Mouse (Mus musculus) v-Abl transformed pro-B cells (cell line): Measurements from ENCODE around the gene Pagr1a.

Source experiments
- in situ Hi-C, 2 experiments: fragments of 400-800 bp; cut with MboI; formaldehyde crosslinking; loops; one replicate each; pipeline ENCODE4 v1.15.1; 2025; ENCODE audit not compliant: unreplicated experiment in 2 of 2

The Pagr1a gene

DNA sequence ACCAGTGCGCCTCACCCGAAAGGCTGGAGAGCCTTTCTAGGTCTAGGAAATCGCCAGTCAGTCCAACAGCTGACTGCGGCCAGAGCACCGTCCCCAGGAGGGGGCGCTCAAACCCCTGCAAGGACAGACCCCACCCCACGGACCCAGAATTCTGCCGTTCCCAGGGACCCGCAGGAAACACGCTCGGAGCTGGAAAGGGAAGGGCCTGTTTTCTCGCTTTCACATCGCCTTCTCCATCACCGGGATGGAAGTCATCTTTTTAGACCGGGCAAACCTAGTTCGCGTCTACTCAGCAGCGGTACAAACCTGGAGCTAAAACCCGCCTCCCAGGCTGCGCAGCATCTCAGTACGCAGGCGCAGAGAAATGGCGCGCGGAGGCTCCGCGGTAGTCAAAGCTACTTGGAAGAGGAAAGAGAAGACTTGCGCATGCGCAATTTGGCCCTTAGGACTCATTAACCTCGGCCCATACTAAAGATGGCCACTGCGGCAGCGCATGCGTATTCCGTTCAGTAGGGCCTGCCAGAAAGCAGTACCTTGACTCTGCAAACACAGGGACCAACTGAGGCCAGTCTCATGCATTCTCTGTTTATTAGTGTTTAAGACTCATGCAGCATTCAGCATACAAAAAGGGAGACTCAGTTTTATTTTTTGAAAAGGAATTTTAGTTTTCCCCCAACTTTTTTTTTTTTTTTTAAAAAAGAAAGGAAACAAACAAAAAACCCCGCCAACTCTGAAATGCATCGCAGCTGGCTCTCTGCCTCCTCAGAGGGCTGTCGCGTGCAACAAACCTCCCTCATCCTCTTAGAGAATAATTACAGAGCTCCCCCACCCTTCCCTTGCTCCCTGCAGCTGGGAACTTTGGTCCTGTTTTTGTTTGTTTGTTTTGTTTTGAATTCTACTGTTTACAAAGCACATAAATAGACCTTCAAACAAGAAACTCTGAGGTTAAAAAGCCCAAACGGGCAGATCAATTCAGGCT, at the start of gene Pagr1a:
Gene Pagr1a (minus strand): TSS at position 382 of the 979 bp plus-strand sequence.
- in situ Hi-C loops = loop anchor here (5.0 kb wide), 2 partner anchors 85 to 185 kb away; partner anchors contain the start of gene 4930451I11Rik (in 1 of the 2)

- in situ Hi-C loops = loop anchor here (5.0 kb wide), 1 partner anchor 36 kb away; no protein-coding TSS in a partner anchor
Measured at GRCm38 (mm10) chr7:127066317-127066716, 49.2 kb upstream of the Pagr1a start.

- in situ Hi-C loops = loop anchor here (5.0 kb wide), 1 partner anchor 37 kb away; no protein-coding TSS in a partner anchor
Measured at GRCm38 (mm10) chr7:127065538-127065937, 48.4 kb upstream of the Pagr1a start.

DNA sequence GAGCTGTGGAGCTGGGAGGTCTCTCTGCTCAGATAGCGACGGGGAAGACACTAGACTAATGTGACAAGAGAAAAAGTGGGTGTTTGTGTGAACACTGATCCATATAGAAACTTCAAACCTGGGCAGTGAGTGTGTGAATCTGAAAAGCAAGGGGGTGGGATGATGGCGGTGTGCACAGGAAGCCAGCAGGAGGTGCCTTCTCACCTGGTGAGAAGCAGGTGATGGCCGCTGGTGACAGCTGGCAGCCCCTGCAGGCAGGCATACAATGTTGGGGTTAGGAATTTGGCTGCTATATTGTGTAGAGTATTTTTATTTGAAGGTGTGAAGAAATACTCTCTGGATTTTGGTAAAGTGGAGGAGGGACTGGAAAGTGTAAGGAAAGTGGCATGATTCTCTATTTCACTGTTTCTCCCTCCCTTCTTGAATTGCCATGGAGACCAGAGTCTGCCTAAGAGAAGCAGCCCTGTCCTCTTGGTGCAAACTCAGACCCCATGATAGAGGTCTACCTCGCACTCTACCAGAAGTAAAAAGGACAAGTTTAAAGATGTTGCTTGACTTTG, 38.0 kb upstream of the Pagr1a start:
- in situ Hi-C loops = no loop called here

- in situ Hi-C loops = no loop called here
Measured at GRCm38 (mm10) chr7:127041851-127042672, 24.9 kb upstream of the Pagr1a start, which contains the start of gene Kif22. Gene Kif22, minus strand, starts transcription at chr7:127042471.

- in situ Hi-C loops = no loop called here
Measured at GRCm38 (mm10) chr7:127031244-127031643, 14.1 kb upstream of the Pagr1a start.

DNA sequence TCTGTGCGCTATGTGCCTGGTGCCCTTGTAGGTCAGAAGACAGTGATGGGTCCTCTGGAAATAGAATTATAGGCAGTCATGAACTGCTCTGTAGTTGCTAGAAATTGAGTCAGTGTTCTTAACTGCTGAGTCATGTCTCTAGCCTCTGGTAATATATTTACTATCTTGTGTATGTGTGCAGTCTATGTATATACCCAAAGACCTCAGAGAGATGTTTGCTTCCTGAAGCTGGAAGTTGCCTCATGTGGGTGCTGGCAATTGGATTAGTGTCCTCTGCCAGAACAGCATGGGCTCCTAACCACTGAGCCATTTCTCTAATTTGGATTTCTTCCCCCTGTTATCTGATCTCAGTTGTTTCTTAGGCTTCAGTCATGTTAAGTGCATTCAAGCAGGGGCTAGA, 13.0 kb upstream of the Pagr1a start:
- in situ Hi-C loops = no loop called here

DNA sequence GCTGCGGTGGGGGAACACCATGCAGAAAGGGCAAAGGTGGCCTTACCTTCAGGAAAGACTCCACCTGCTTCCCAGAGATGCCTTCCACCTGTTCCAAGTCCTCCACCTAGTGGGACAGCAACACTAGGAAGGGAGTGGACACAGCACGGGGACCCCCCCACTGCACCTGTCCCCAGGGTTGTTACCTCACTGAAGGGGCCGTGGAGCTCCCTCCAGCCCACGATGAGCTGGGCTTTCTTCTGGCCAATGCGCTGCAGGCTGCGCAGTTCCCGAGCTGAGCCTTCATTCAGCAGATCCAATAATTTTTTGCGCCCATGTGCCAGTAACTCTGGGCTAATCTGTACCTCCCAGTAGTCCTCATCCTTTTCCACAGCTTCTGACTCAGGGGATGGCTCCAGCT, 10.7 kb upstream of the Pagr1a start:
- in situ Hi-C loops = loop anchor here in 1 of 2 experiments (10.0 kb wide), 1 partner anchor 197 kb away; no protein-coding TSS in a partner anchor

DNA sequence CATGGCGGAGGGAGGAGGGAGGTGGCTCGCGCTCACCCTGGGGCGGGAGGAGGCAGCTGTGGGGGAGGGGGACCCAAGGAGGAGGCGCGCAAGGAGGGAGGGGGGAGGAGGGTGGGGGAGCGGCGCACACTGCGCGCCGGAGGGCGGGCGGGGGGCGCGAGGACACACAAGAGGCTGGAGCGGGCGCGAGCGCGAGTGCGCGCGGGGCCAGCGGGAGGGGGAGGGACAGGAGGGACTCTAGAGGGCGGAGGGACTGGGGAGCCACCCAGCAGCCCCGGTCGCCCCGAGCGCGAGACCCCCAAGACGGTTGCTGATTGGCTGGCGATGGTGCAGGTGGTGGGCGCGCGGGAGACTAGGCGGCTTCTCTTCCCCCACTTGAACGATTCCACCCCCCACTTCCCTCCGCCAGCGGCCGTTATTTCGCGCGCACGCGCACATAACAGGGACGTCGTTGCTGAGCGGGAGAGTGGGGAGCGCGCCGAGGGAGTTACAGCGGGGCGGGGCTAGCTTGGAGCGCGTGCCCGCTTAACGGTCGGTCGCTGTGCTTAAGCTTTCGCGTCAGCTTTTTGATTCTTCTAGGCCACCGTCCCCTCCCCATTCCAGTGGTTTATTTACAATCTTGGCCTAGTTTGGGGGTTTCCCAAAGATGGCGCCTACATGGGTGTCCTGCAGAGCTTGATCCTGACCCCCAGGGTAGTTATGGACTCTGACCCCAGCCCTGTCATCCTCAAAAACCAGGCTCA, 10.0 kb upstream of the Pagr1a start, which contains the start of gene Maz:
Gene Maz (minus strand): TSS at position 54 of the 743 bp plus-strand sequence.
- in situ Hi-C loops = loop anchor here in 1 of 2 experiments (10.0 kb wide), 1 partner anchor 198 kb away; no protein-coding TSS in a partner anchor

DNA sequence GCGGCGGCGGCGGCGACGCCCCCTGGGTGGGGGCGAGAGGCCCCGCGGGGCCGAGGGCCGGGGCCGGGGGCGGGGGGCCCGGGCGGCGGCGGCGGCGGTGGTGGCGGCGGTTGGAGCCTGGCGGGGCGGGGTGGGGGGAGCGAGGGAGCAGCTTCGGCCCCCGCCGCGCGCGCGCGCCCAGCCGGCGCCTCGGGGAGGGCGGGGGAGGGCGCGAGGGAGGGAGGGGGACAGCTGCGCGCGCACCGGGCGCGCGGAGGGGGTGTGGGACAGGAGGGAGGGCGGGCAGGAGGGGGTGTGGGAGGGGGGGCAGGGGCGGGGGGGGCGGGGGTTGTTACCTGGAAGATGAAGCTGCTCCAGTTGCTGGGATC, 9.4 kb upstream of the Pagr1a start:
- in situ Hi-C loops = loop anchor here in 1 of 2 experiments (10.0 kb wide), 1 partner anchor 198 kb away; no protein-coding TSS in a partner anchor

DNA sequence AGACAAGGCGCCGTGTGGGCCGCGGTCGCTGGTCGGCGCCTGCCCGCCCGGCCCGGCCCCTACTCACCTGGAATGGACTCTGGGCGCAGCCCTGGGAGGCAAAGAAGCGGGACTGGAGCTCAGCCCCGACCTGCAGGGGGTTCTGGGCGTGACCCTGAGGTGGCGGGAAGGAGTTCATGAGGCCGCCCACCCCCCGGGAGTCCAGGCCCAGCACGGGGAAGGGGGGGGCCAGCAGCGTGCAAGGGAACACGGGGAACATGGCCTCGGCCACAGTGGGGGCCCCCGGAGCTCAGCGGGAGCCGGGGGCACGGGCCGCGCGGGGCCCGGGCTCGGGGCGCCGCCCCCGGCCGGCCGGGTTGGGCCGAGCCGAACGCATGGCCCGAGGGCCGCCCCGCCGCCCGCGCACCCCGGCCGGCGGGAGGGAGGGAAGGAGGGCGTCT, 9.0 kb upstream of the Pagr1a start:
- in situ Hi-C loops = loop anchor here in 1 of 2 experiments (10.0 kb wide), 1 partner anchor 199 kb away; no protein-coding TSS in a partner anchor

- in situ Hi-C loops = loop anchor here in 1 of 2 experiments (10.0 kb wide), 1 partner anchor 199 kb away; no protein-coding TSS in a partner anchor
Measured at GRCm38 (mm10) chr7:127025556-127026160, 8.5 kb upstream of the Pagr1a start.

- in situ Hi-C loops = loop anchor here (5.0 to 10.0 kb wide), 2 partner anchors 72 to 200 kb away; no protein-coding TSS in a partner anchor
Measured at GRCm38 (mm10) chr7:127024755-127025555, 7.8 kb upstream of the Pagr1a start.

DNA sequence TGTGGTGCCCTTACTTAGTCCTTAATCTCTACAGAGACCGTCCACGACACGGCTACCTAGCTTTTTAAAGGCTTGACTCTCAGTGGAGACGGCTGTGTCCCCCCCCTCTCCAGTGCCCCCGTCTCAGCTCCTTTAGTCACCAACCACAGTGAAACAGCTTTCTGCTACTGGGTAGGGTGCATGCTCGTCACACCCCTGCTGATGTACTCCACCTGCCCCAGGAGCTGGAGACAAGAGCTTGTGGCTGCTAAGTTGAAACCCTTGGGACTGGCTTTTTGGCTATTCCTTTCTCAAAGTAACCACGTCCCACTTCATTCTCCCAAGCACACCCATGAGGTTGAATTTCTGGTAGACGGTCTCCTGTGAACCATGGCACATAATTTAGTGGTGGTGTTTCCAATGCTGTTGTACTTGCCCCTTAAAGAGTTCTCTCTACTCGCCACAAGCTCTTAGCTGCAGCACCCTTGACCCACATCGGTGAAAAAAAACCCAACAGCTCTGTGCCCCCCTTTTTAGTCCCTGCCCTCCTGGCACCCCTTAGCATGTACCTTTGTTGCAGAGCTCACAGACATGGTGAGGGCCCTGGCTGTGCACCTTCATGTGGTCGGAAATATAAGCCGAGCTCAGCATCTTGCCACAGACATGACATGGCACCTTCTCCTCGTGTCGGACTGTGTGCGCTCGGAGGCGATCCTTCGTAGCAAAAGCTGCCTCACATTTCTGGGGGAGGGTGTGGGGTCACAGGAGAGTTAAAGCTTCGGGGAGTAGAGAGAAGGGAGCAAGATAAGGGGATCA, 6.9 kb upstream of the Pagr1a start:
- in situ Hi-C loops = loop anchor here (5.0 to 10.0 kb wide), 2 partner anchors 73 to 201 kb away; no protein-coding TSS in a partner anchor

GRCm38 (mm10) chr7:127023272-127023691, 6.1 kb upstream of the Pagr1a start:
- in situ Hi-C loops = loop anchor here (5.0 to 10.0 kb wide), 2 partner anchors 74 to 202 kb away; no protein-coding TSS in a partner anchor

DNA sequence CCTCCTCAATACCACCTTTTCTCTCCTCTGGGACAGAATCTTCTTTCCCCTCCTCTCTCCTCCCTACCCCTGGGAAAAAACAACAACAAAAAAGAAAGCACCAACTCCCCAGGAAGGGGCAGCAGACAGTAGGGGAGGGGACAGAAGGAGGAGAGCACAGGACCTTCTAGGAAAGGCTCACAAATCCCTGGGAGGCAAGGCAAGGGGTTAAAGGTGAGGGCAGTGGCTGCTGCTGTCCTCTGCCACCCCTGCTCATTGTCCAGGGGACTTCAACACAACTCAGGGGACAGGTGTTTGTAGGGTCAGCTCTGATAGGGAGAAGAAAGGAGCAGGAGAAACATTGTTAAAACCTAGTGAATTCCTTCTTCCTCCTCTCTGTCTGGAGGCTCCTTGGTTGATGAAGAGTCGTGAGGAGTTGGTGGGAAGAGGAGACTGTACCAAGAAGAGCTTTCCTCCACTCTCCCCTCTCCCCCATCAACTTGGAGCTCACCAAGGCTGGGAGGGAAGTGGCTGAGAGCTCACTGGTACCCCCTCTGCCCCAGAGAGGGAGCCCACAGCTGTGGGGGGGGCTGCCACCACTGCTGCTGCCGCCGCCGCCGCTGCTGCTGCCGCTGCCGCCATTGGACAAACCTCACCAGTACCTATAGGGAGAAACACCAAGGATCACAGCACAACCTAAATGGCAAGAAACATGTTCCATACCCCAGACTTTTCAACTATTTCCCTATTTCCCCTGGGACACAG, 5.5 kb upstream of the Pagr1a start:
- in situ Hi-C loops = loop anchor here (5.0 to 10.0 kb wide), 2 partner anchors 75 to 202 kb away; no protein-coding TSS in a partner anchor
